Mouse (Mus musculus): ENCODE data around the gene Cldn15. TPM values are rescaled to one million over a fixed set of nuclear protein-coding genes. Genes with fewer than 3 reads are reported as not detected.
"Not testable (repeated sequence)": the region's sequence is repeated elsewhere in the genome, so short reads cannot be mapped to it uniquely, and the experiment has no call there.

The Cldn15 gene
- total RNA-seq, 2 experiments from 2014 or later = 4.7 to 6.8 TPM

DNA sequence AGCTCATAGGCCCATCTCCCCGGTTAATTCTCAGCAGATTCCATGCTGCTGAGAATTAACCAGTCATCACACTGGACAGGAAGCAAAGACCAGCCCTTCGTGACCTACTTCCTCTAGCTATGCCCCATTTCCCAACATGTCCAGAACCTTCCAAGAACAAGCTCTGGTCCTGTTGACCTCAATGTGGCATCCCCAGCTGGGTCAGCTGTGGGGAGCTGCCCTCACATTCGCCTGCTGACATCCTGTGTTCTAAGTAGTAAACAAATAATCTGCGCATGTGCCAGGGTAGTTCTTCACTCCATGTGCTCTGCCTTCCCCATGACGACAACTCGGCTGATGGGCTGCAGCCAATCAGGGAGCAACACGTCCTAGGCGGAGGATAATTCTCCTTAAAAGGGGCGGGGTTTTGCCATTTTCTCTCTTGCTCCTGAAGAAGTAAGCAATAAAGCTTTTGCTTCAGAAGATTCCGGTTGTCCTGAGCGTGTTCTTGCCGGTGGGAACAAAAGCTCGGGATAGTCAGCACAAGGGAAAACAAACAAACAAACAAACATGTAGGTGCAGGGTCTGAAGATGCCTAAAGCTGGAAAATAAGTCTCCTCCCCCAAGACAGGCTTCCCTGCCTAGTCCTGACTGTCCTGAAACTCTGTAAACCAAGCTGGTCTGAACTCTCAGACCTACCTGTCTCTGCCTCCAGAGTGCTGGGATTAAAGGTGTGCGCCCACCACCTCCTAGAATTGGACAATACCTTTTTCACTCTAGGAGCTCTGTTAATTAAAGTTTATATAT lies 16.7 kb upstream of the Cldn15 start:
- not testable (repeated sequence) for DNase-seq

DNA sequence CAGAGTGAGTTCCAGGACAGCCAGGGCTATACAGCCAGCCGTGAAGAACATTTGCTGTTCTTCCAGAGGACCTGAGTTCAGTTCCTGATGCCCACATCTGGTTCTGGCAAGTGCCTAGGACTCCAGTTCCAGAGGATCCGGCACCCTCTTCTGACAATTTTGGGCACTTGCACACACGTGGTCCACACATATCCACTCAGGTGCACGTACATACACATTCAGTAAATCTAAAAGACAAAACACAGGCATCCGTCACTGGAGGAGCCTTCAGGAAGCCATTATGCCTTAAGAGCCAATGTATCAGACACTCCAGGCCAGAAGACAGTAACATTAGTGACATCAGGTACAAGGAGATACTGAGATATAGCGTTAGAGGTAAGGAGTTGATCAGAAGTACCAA lies 15.9 kb upstream of the Cldn15 start:
- no peak for DNase-seq

DNA sequence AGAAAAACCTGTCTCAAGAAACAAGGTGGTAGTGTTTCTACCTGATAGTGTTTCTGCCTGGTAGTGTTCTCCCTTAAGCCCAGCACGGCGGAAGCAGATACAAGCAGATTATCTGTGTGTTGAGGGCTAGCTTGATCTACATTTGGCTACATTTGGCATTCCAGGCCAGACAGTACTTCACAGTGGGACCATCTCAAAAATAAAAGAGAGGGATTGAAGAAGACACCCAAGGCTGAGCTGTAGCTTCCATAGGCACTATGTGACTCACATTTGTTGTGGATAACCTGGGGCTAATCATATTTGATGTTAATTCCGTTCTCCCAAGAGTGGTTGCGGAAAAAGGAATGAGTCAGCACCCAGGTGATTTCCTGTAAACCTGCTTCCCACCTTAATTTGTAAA lies 14.3 kb upstream of the Cldn15 start:
- DNase-seq = no peak

DNA sequence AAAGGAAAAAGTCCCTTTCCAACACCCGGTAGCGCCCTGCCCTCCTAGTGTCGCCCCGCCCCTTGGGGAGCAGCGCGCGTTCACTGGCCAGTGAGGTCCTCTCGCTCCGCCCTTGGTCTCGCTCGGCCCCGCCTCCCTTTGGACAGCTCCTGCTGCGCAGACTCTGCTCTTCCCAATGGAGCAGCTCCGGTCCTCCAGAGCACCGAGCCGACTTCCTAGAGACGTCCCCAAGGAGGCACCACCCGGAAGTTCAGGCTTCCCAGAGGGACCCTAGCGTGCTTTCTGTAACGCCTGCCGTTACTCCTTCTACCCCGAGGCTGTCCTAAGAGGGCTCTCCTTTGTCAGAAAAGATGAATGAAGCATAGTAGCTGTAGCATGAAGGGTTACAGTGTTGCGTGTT lies 13.4 kb upstream of the Cldn15 start, which contains the start of gene Fis1:
TSS of gene Fis1 (plus strand) at position 261 of the 400 bp plus-strand sequence.
- peak; percentile 97 for DNase-seq

DNA sequence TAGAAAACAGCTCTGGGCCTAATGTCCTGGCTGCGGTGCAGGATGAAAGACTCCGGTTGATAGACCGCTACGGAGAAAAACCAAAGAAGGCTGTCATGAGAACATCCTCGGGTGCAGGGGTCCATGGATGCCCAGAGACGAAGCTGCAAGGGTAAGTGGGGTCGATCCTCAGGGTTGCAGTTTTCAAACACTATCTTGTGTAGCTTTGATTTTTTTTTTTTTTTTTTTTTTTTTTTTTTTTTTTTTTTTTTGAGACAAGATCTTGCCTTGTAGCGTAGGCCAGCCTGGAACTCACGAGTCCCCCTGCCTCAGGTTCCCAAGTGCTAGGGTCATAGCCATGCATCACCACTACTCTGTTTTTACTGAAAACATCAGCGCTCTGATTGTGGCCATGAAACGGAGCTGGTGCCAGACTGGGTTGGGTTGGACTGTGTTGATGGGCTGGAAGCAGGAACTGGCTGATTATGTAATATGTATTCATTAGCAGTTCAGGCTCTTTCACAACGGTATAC lies 12.9 kb upstream of the Cldn15 start:
- DNase-seq = peak; percentile 40

DNA sequence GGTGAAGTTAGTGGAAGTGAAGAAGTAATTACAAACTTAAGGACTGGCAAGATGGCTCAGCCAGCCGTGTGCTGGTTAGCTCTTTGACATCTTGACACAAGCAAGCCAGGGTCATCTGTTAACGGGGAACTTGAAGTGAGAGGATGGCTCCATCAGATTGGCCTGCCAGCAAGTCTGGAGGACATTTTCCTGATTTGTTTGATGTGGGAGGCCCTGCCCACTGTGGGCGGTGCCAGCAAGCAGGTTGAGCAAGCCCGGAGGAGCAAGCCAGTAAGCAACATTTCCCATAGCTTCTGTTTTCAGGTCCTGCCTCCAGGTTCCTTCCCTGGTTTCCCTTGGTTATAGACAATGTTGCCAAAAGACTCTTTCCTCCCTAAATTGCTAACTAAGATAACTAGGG lies 10.8 kb upstream of the Cldn15 start:
- DNase-seq = no peak

DNA sequence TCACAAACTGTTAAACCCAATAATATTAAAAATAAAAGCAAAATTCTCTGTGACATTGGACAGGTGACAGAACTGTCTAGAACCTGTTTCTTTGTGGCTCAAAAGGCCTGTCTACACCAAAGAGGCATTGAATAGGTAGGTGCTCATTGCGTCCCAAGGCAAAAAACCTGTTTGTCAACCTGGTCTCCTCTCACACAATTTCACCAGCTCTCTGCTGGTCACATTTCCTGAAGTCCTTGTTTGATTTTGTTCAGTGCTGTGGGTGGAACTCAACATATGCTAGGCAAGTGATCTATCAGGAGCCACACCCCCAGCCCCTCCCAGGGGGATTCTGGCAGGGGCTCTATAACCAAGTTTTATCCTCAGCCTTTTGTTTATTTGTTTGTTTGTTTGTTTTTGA lies 9.2 kb upstream of the Cldn15 start:
- DNase-seq = no peak

DNA sequence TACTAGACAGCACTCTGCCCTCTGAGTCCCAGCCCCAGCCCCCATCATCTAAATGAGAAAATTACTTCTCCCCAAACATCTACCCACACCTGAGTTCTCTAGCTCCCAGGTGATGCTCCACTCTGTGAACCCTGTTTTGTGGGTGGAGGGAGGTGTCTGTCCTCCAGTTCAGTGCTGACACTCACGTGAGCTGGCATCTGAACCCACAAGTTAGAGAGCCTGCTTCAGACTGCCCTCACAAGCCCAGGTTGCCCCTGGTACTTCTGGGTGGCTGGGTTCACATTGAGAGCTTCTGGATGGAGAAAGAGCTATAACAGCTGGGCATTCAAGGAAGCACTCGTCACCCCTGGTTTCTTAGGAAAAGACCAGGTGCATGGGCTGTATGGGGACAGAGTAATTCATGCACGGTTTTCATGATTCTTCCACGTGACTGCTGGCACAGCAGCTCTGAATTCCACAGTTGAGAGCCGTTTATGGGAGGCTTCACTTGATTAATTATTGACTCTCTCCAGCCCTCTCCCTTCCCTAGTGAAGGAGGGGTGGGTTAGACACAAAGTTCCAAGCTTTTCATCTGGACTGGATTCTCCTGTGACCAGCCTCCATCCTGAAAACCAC lies 7.3 kb upstream of the Cldn15 start:
- no peak for DNase-seq

DNA sequence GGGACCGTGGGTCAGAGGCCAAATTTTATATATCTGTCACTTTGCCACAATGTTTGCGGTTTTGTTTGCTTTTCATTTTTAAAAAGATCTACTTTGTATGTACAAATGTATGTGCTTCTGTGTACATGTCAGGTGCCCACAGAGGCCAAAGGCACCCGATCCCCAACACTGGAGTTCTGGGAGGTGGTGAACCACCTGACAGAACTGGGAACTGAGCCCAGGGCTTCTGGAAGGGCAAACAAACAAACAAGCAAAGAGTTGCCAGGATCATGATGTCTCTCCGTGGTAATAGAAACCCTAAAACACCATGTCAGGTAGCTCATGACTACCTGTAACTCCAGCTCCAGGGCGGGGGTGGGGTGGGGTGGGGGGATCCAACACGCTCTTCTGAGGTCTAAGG lies 6.4 kb upstream of the Cldn15 start:
- no peak for DNase-seq

DNA sequence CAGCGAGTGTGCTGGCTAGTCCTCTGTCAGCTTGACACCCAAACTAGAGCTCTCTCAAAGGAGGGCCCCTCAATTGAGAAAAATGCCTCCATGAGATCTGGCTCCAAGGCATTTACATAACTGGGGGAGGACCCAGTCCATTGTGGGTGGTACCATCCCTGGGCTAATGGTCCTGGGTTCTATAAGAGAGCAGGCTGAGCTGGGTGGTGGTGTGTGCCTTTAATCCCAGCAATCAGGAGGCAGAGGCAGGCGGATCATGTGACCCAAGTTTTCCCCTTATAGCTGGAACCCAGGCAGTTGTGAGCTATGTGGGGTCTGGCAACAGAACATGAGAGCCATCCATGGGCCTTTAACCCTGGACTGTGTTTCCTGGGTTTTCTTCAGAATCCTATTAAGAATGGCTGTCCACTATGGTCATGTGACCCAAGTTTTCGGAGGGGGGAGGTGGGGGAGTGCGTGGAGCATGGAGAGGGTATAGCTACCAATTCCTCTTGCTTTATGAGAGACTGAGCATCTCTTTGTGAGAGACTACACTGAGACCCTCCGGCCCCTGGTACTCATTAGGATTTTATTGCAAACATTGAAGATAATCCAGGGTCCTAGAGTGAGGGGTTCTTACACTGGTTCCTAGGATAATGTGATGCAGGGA lies 5.0 kb upstream of the Cldn15 start:
- no peak for DNase-seq

DNA sequence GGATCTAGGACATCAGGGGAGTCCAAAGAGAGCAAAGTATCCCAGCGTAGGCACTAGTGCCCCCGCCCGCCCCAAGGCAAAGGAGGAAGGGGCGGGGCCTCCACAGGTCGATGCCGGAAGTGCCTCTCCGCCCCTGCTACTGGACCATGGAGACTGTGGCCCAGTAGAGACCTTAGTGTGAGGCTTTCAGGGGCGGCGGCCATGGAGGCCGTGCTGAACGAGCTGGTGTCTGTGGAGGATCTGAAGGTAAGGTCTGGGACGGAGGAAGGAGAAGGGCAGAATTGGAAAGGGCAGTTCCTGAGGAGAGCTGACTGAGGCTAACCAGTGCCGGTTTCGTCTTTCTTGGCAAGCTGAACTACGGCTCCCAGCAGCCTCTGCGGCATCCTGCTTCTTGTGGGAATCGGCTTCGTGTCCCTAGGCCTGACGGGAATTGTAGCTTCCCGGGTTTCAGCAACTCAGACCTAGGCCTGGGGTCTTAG lies 4.4 kb upstream of the Cldn15 start:
- peak; percentile 90 for DNase-seq

DNA sequence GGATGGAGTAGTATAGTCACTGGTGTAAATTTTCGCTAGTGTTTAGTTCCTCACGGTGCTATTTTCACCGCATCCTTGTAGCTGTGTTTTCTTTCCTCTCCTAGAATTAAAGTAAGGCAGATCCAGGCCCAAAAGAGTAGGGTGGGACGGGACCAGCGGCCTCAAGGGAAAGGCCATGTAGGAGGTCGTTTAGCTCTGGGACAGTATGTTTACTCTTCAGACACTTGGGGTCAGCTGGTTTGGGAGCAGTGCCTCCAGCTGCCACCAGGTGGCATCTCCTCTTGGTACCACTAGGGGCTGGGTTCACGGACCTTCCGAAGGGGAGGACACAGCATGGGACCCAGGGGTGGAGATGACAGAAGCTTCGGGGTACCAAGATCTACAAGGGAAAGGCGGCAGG lies 3.9 kb upstream of the Cldn15 start:
- peak; percentile 91 for DNase-seq

DNA sequence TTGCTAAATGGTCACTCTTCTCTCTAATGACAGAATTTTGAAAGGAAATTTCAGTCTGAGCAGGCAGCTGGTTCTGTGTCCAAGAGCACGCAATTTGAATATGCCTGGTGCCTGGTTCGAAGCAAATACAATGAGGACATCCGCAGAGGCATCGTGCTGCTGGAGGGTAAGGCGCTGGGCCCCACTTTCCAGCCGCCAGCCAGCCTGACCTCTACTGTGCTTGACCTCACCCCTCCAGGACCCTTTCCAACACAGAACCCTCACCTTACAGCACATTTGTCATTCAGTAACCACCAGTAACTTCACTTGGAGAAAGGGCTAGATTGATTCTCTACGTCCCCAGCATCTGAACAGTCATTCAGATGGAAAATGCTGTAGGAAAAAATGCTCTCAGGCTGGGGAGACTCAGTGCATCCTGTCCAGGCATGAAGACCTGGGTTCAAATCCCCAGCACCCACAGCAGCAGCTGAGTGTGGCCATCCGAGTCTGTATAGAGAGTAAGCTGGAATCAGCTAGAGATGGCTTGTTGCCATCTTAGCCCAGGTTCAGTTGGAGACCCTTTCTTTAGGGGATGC lies 3.4 kb upstream of the Cldn15 start:
- no peak for DNase-seq

DNA sequence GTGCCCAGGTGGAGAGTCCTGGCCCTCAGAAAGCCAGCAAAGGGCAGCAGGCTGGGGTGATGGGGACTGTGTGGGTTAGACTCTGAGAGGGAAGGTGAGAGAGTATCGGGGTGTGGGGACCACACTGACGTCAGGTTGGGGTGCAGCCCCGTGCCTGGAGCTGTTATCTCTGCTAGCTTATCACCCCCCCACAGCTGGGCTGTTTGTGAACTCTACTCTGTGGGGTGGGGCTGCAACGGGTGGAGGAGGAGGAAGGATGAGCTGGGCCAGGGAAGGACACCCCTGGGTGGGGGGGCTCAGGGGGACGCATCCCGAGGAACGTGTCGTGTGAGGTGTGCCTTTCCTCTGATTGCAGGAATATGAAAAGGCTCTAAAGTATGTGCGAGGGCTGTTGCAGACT lies 1.2 kb upstream of the Cldn15 start:
- DNase-seq = no peak

DNA sequence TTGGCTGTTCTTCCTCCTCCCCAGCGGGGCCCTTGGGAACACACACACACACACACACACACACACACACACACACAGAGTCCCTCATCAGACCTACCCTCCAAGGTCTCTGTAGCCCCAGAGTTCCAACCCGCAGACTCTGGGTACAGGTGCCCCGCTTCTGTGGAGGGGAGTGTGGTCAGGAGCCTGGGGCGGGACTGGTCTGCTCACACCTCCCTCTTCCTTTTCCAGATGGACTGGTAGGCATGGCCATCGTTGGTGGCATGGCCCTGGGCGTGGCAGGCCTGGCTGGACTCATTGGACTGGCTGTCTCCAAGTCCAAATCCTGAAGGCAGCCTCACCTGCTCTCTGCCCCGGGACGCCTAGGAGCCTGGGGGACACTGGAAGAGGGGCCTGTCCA lies 730 bp upstream of the Cldn15 start:
- no peak for DNase-seq

DNA sequence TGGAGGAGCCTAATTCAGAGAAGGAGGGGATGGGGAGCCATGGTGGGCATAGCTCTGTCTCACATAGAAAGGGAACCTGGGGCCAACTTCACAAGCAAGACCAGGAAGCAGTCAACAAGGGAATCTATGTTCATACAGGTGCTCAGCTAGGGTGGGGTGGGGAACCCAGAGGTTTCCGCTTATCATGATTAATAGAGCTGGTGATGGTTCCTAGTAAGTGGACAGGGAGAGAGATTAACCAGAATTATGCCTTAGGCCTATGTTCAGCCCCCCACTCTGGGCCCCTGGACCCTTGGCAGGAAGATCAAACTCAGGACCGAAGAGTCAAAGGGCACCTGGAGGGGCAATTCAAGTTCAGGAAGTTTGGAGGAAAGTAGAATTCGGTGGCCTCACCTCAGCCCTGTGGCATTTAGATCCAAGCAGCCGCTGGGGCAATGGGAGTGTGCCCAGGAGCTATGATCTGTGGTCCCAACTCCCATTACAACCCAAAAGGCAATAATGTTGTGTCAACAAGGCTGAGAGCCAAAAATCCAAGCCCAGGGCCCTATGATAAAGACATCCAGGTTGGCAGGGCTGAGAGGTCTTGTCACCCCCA lies 542 bp downstream of the Cldn15 start:
- DNase-seq = no peak

DNA sequence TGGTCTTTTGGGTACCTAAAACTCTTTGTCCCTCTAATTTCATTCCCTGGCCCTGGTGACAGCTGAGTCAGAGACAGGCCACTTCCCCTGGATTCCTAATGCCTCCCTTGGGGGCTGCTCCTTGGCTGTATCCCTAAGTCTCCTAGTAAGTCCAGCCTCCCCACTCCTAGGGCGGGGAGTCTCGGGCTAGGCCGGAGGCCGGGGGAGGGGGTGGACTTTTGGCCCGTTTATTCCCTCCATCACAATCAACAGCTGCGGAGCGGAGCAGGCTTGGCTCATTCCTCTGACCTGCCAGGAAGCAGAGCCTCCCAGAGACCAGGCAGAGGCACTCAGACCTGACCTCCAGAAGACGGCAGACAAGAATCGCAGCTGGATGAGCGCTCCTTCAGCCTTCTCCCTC lies 1.2 kb downstream of the Cldn15 start:
- DNase-seq = peak; percentile 83

DNA sequence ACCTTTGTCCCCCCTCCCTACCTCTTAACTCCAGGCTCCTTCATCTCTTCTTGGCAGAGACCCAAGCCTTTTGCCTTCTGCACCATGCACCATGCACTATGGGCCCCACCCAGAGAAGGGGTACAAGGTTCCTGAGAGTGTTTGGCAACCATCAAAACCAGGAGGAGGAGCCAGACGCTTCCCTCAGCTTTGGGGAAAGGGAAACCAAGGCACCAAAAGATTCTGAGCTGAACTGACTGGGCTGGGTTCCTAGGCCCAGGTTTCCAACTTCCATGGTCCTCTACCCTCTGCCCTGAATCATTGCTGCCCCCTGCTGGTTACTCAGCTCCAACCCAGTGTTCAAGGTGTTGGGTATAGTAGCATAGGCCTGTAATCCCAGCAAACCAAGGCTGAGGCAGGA lies 4.3 kb downstream of the Cldn15 start:
- DNase-seq = peak; percentile 84

DNA sequence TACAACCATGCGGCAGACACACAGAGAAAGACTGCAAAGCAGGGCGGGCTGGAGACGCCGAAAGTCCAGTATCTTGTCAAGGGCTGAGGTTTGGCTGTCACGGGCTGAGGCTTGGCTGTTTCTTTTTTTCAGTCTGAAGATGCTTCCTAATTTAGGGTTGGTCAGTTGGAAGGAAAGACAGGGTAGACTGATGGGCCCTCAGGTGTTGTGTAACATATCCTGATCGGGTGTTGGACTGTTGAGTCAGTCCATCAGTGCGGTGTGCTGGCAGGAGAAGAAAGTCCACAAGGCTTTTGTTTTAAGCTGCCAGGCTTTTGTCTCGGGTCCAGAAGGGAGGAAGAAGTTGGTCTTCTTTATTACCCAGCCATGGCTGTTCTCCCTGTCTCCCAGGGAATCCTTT lies 7.3 kb downstream of the Cldn15 start:
- no peak for DNase-seq

DNA sequence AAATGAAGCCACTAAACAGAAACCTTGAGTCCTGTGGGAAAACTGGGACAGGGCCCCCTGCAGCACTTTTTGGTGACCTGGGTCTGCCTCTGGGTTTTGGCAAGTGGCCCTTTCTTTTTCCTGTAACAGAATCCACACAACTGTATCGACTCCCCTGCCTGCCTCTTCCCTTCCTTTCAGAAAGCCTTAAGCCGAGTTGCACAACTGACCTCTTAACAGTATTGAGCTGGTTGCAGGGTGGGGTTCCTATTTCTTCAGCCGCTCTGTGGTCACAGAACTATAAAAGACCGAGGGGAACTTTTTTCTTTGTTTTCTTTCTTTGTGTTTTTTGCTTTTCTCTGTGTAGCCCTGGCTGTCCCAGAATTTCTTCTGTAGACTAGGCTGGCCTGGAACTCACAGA lies 11.4 kb downstream of the Cldn15 start:
- no peak for DNase-seq

DNA sequence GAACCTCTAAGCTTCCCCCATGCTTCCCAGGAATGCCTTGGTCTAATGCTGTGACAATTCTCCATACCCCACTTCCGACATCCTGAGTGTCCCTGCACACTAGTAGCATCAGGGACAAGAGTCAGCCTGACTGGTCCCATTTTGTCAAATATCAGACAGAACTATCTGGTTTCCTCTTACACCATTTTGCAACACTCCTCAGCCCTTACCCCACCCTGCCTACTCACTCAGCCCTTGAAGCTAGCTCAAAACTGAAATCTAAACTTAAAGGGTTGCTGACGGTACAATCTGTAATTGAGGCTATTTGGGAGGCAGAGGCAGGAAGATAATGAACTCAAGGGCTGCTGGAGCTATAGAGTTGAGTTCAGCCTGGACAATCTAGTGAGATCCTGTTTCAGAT lies 13.3 kb downstream of the Cldn15 start:
- DNase-seq = no peak

DNA sequence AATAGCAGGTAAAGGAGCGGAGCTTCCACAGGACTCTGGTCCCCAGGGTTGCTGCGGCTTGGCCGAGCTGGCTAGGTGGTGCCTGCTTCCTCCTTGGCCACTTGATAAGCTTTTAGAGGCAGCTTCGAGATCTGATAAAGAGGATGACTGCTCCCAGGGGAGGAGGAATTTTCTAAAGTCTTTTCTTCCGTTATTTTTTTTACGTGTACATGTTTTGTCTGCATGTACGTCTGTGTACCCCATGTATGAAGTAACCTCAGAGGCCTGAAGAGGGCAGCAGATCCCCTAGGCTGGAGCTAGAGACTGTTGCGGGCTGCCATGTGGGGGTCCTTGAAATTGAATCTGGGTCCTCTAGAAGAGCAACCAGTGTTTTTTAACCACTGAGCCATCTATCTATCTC lies 14.6 kb downstream of the Cldn15 start:
- no peak for DNase-seq

Data from heart, postnatal 4 days (tissue).